9 mouse cellular contexts compared by ENCODE assay signal in genomic region chr9:68884451-68885035, GRCm38 (mm10).
DNase-seq lines count a peak whose midpoint lies in the region; ATAC-seq and TF ChIP-seq lines count a peak whose summit lies in the region.
"Had no signal": no experiment of that assay in that cellular context is flagged by ENCODE, and none has a peak within 500 bp of the region (broad histone marks: within the 10 kb centered on the region; RNA-seq: fewer than 3 reads in every experiment).

No protein-coding gene starts in this region.

- H3K9ac ChIP-seq in heart, embryonic 11.5 days (ENCODE audit: low read depth, low read length) = no peak overlapping the region
- no peak overlapping the region for H3K9ac ChIP-seq in liver, embryonic 11.5 days (ENCODE audit: low read depth, low read length)
- H3K9ac ChIP-seq: midbrain, embryonic 12.5 days had no signal

- no peak overlapping the region for H3K4me3 ChIP-seq in heart, embryonic 11.5 days (ENCODE audit: low read depth, low read length)
- H3K4me3 ChIP-seq in liver, embryonic 11.5 days (ENCODE audit: low read depth, low read length) = no peak overlapping the region
- peak overlapping the region; percentile 45 for H3K4me3 ChIP-seq in spleen, adult 2 months (ENCODE audit: extremely low read depth, insufficient read depth, insufficient read length)
- H3K4me3 ChIP-seq: midbrain, embryonic 12.5 days had no signal

- H3K9me3 ChIP-seq in heart, embryonic 11.5 days (replicated peaks; ENCODE audit: control insufficient read depth, low read length) = no peaks in the 10 kb centered on the region
- no peaks in the 10 kb centered on the region for H3K9me3 ChIP-seq in liver, embryonic 11.5 days (ENCODE audit: control insufficient read depth, low read length)
- H3K9me3 ChIP-seq: midbrain, embryonic 12.5 days had no signal

- ATAC-seq in heart, embryonic 11.5 days (replicated peaks; ENCODE audit: insufficient number of reproducible peaks, low FRiP score, low TSS enrichment) = no peak
- ATAC-seq in liver, embryonic 11.5 days (replicated peaks; ENCODE audit: low FRiP score) = no peak
- ATAC-seq in erythroid progenitor cell, adult 5-6 weeks (replicated peaks; ENCODE audit: low FRiP score, poor library complexity, severe bottlenecking) = no peak

- WGBS in heart, embryonic 11.5 days (ENCODE audit: insufficient replicate concordance) = 71% methylated on average over 9 of the region's 9 CpGs
- 66% methylated on average over 9 of the region's 9 CpGs for whole genome bisulfite sequencing in liver, embryonic 11.5 days
- 12% methylated on average over 9 of the region's 9 CpGs for WGBS in spleen, adult 2 months

- H3K4me1 ChIP-seq in heart, embryonic 11.5 days (ENCODE audit: control insufficient read depth, insufficient read depth, low read length) = peaks cover 12% of the 10 kb centered on the region
- H3K4me1 ChIP-seq in liver, embryonic 11.5 days (replicated peaks; ENCODE audit: control insufficient read depth, insufficient read depth, low read length) = peaks cover 4% of the 10 kb centered on the region; the same call in 1 of the 2 replicates
- peaks cover 24% of the 10 kb centered on the region for H3K4me1 ChIP-seq in spleen, adult 2 months (ENCODE audit: control insufficient read depth, insufficient read depth, insufficient read length)

- no peak; the same call in 1 of the 2 replicates for TF ChIP-seq POLR2A in spleen, adult 2 months (IDR thresholded peaks at IDR 0.05; ENCODE audit: low read depth, low read length)

- peak; percentile 96 for DNase-seq in heart, adult 11 months
- DNase-seq in heart, postnatal 10 days = peak; percentile 49 to 56
- DNase-seq in liver, embryonic 11.5 days (ENCODE audit: low spot score) = no peak
- peak; percentile 30 to 55 for DNase-seq in spleen, adult 2 months (ENCODE audit: low read depth in 1 of 2, low spot score in 2 of 2)
- no peak for DNase-seq in urinary bladder, postnatal 36 days (ENCODE audit: low spot score in 2 of 2)
- DNase-seq in cerebellum, adult 11-12 months = no peak

- no peaks in the 10 kb centered on the region for H3K27me3 ChIP-seq in heart, embryonic 11.5 days (ENCODE audit: control insufficient read depth, insufficient read depth, low read length)
- no peaks in the 10 kb centered on the region for H3K27me3 ChIP-seq in liver, embryonic 11.5 days (replicated peaks; ENCODE audit: control insufficient read depth, insufficient read depth, low read length)
- H3K27me3 ChIP-seq in spleen, adult 2 months (ENCODE audit: control insufficient read depth, insufficient read depth, low read length) = no peaks in the 10 kb centered on the region
- H3K27me3 ChIP-seq: midbrain, embryonic 12.5 days had no signal

- H3K36me3 ChIP-seq in heart, embryonic 11.5 days (ENCODE audit: control insufficient read depth, insufficient read depth, low read length) = no peaks in the 10 kb centered on the region
- no peaks in the 10 kb centered on the region for H3K36me3 ChIP-seq in liver, embryonic 11.5 days (ENCODE audit: control insufficient read depth, insufficient read depth, low read length)
- H3K36me3 ChIP-seq in spleen, adult 2 months (ENCODE audit: control insufficient read depth, insufficient read depth, low read length) = no peaks in the 10 kb centered on the region
- H3K36me3 ChIP-seq: midbrain, embryonic 12.5 days had no signal

- no peak overlapping the region for H3K27ac ChIP-seq in heart, embryonic 11.5 days (ENCODE audit: low read depth, low read length)
- H3K27ac ChIP-seq in liver, embryonic 11.5 days (ENCODE audit: low read depth, low read length) = peak overlapping the region; percentile 25; the same call in 1 of the 2 replicates
- peak overlapping the region; percentile 94 for H3K27ac ChIP-seq in spleen, adult 2 months (ENCODE audit: insufficient read depth, low read length)
- H3K27ac ChIP-seq: midbrain, embryonic 12.5 days had no signal

- no peak overlapping the region for H3K4me2 ChIP-seq in heart, embryonic 11.5 days
- H3K4me2 ChIP-seq in liver, embryonic 11.5 days = no peak overlapping the region
- H3K4me2 ChIP-seq: midbrain, embryonic 12.5 days had no signal

- intact Hi-C loops in heart, postnatal 10 days (cut with DNase I) = no loop called here

- TF ChIP-seq CTCF in spleen, adult 2 months (IDR thresholded peaks at IDR 0.05; ENCODE audit: extremely low read depth, insufficient read depth, insufficient read length, insufficient replicate concordance) = no peak

Comparison
In these comparisons a context has a peak if more than half of its experiments do, and no peak if none do; other contexts are left out.
1. DNase-seq: peak in heart, adult 11 months (single experiment), heart, postnatal 10 days (2 of 2) and spleen, adult 2 months (2 of 2); none in liver, embryonic 11.5 days (single experiment), urinary bladder, postnatal 36 days (0 of 2) and cerebellum, adult 11-12 months (single experiment).